Mouse (Mus musculus) limb, embryonic 15.5 days (tissue): ENCODE measurements around the gene Gm10647. TPM values are rescaled to one million over a fixed set of nuclear protein-coding genes. Genes with fewer than 3 reads are reported as not detected.
"Not testable (repeated sequence)": the region's sequence is repeated elsewhere in the genome, so short reads cannot be mapped to it uniquely, and the experiment has no call there.

Source experiments
- ATAC-seq: fragments of 200-750 bp; cut with Nextera tagmentation; 2 replicates; pipeline ENCODE4 v1.8.0; 2017; ENCODE audit warnings: low read depth, moderate TSS enrichment; ENCODE audit not compliant: insufficient number of reproducible peaks, low FRiP score, low TSS enrichment
- H3K27ac ChIP-seq: fragments of 300-500 bp; sonication (generic); 2 replicates; pipeline ENCODE4 v1.5.1; 2015; ENCODE audit warnings: moderate library complexity, mild to moderate bottlenecking, inconsistent platforms
- H3K27me3 ChIP-seq: fragments of 300-500 bp; sonication (generic); 2 replicates; pipeline ENCODE4 v1.6.1; 2015; ENCODE audit warnings: inconsistent platforms
- H3K36me3 ChIP-seq: fragments of 300-500 bp; sonication (generic); 2 replicates; pipeline ENCODE4 v1.6.1; 2015; ENCODE audit warnings: inconsistent platforms
- H3K4me1 ChIP-seq: fragments of 300-500 bp; sonication (generic); 2 replicates; pipeline ENCODE4 v1.6.1; 2015; ENCODE audit warnings: inconsistent platforms
- H3K4me2 ChIP-seq: fragments of 300-500 bp; sonication (generic); 2 replicates; pipeline ENCODE4 v1.6.1; 2015; ENCODE audit warnings: mild to moderate bottlenecking, inconsistent platforms
- H3K4me3 ChIP-seq: fragments of 300-500 bp; sonication (generic); 2 replicates; pipeline ENCODE4 v1.5.1; 2015; ENCODE audit warnings: mild to moderate bottlenecking, inconsistent platforms
- H3K9ac ChIP-seq: fragments of 300-500 bp; sonication (generic); 2 replicates; pipeline ENCODE4 v1.6.1; 2015; ENCODE audit warnings: inconsistent platforms
- H3K9me3 ChIP-seq: fragments of 300-500 bp; sonication (generic); 2 replicates; pipeline ENCODE4 v1.6.1; 2016; ENCODE audit warnings: inconsistent platforms
- WGBS: fragments of 180-500 bp; shearing (Covaris S2); methylation state at CpG from one replicate; pipeline ENCODE4 v1.1.7; 2015; 5-methylcytosine and 5-hydroxymethylcytosine counted together
- polyA plus RNA-seq: library from polyadenylated mRNA; unstranded; fragments of >200 nt; fragmentation: Nextera tagmentation; extraction: Ambion mirVana; gene quantifications from 2 replicates; pipeline ENCODE4 v1.2.1, GENCODE M21; 2015

Gene Gm10647
- polyA plus RNA-seq, 1 experiment from 2014 or later: 0.60 TPM

DNA sequence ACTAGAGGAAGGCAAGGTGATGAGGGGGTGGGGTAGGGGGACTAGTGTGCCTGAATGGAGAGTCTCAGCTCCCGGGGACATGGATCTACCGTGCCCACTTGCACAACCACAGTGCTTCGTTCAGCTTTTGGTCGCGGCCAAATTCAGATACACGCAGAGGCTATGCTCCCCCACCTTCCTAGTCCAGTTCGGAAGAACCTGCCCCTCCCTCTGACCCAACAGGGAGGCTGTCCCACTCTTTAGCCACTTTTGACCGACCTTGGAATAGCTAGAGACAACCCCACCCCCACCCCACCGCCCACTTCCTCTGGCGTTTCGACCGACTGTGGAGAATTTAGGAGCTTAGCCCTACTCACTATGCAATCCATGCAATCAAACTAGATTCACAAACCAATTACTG lies 5.1 kb downstream of the Gm10647 start:
- Histone ChIP-seq H3K4me2 (no peak overlapping the region), H3K27me3 (peaks cover 7% of the 10 kb centered on the region; the same call in 1 of the 2 replicates), H3K4me1 (no peaks in the 10 kb centered on the region), H3K27ac (no peak overlapping the region), H3K36me3 (no peaks in the 10 kb centered on the region), H3K9me3 (no peaks in the 10 kb centered on the region), H3K9ac (no peak overlapping the region), H3K4me3 (no peak overlapping the region)
- WGBS: 44% methylated on average over 12 of the region's 12 CpGs
- ATAC-seq: no peak

DNA sequence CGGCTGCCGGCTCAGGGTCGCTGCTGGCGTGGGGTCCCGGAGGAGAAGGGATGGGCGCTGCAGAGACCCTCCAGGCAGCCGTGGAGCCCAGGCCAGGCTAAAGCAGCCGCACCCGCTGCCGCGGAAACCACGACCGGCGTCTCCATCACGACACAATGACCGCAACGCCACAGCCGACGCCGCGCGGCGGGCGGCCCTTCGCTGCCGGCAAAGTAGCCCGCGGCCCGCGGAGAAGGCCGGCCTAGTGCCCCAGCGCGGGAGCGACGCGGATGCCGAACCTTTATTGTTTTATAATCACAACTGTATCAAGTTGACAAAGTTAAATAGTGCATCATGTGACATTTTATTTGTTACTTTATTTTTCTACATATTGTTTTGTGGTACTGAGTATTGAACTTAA lies 9.1 kb downstream of the Gm10647 start:
- not testable (repeated sequence) for H3K9me3 ChIP-seq, H3K36me3 ChIP-seq, ATAC-seq, H3K4me1 ChIP-seq, H3K27me3 ChIP-seq, H3K27ac ChIP-seq, H3K9ac ChIP-seq
- 6% methylated on average over 30 of the region's 37 CpGs for WGBS
- Histone ChIP-seq H3K4me2 (peak overlapping the region; percentile 51), H3K4me3 (peak overlapping the region; percentile 31)

DNA sequence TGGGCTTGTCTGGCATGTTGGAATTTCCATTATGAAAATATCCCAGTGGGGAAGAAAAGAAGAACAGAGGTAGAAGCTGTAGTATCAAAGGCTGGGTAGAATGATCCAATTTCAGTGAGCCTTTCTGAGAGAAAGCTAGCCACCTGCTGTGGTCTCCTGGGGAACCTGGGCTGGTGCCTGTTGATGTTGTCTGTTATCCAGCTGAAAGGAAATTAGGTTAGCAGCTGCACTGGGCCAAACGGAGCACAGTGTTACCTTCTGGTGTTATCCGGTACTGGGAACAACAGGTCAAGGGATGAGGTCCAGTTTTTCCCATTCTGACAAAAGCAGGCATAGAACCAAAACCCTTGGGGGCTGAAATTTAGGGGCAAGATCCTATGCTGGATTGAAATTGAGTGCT lies 16.6 kb downstream of the Gm10647 start:
- ATAC-seq: no peak
- Histone ChIP-seq H3K4me1 (no peaks in the 10 kb centered on the region), H3K9ac (no peak overlapping the region), H3K27ac (no peak overlapping the region), H3K27me3 (no peaks in the 10 kb centered on the region), H3K4me2 (no peak overlapping the region), H3K4me3 (no peak overlapping the region), H3K9me3 (no peaks in the 10 kb centered on the region), H3K36me3 (no peaks in the 10 kb centered on the region)
- 30% methylated on average over 2 of the region's 2 CpGs for WGBS

DNA sequence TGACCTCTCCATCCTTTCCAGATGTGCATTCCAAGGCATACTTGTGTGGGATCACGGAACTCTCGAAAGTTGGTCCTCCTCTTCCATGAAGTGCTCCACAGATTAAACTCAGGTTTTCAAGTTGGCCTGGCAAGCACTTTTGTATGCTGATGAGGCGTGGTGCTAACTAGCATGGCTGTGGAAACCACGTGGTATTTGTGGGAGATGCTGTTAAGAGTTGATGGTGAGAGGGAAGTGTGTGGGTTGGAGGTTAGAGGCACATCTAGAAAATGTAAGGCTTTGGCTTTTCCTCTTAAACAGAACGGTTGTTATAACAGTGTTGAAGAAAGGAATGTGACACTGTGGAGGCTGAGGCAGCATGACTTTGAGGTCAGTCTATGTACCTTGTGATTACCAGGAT lies 24.2 kb downstream of the Gm10647 start:
- H3K9ac ChIP-seq: no peak overlapping the region
- H3K27me3 ChIP-seq: no peaks in the 10 kb centered on the region
- no peak for ATAC-seq
- no peak overlapping the region for H3K27ac ChIP-seq
- no peaks in the 10 kb centered on the region for H3K9me3 ChIP-seq
- no peaks in the 10 kb centered on the region for H3K4me1 ChIP-seq
- no peaks in the 10 kb centered on the region for H3K36me3 ChIP-seq
- H3K4me2 ChIP-seq: no peak overlapping the region
- no peak overlapping the region for H3K4me3 ChIP-seq
- WGBS: 65% methylated on average over 5 of the region's 5 CpGs

DNA sequence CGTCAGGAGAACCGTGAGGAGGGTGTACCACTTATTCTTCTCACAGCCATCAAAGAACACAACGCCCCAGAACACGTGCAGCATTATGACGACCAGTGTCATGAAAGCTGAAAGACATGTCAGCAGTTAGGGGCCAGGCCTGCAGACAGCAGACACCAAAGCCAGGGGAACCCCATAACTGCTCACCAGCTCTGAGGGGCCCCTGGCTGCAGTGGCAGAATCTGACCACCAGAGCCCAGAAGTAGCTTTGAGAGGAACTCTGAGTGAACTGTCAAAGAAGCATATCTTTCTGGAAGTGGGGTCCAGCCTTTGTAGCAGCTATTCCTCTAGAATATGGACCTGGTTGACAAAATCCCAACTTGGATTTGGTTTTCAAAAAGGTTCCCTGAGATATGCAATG lies 25.4 kb downstream of the Gm10647 start:
- not testable (repeated sequence) for H3K27me3 ChIP-seq, H3K4me1 ChIP-seq, H3K9ac ChIP-seq, H3K9me3 ChIP-seq, H3K4me2 ChIP-seq, H3K4me3 ChIP-seq, ATAC-seq, H3K36me3 ChIP-seq, H3K27ac ChIP-seq
- 57% methylated on average over 1 of the region's 5 CpGs for WGBS

DNA sequence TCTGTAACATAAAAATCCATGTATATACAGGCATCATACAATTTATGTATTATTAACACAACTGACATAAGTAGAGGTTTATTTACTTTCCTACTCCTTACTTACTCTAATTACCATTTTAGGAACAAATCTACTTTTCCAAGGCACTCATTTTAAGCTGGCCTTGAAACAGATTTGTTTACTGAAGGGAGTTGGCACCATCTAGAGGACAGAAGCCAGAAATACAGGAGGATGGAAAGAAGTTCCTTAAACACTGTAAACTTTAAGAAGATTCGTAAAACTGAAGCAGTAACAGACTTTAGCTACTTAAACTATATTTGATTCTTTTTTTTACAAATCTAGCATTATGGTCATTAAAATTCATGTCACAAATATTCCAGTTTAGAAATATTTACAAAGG lies 29.2 kb downstream of the Gm10647 start:
- Histone ChIP-seq H3K36me3 (no peaks in the 10 kb centered on the region), H3K27ac (no peak overlapping the region), H3K4me1 (no peaks in the 10 kb centered on the region), H3K9me3 (no peaks in the 10 kb centered on the region), H3K4me3 (no peak overlapping the region), H3K27me3 (no peaks in the 10 kb centered on the region), H3K9ac (no peak overlapping the region), H3K4me2 (no peak overlapping the region)
- ATAC-seq: no peak
- WGBS: 28% methylated on average over 1 of the region's 1 CpGs

DNA sequence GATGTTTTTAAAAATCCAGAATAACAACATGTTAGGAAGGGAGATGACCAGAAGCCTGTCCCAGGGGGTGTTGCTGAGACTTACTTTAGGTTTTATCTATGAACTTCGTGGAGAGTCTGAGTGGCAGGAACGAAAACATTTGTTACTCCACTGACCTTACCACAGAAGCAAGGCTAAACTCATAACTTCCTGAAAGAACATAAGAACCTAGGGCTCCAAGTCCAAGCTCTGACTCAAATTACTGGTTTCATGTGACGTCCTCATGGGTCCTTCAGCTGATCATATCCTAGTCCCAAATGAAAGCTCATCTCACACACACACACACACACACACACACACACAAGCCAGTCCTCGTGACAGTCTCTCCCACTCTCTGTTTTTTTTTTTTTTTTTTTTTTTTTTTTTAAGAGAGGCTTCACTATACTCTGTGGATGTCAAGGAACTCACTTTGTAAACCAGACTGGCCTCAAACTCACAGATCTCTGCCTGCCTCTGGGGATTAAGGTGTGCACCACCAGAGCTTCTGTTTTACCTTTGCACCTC lies 35.6 kb downstream of the Gm10647 start:
- H3K4me1 ChIP-seq: peaks cover 14% of the 10 kb centered on the region
- H3K27ac ChIP-seq: no peak overlapping the region
- 54% methylated on average over 4 of the region's 4 CpGs for WGBS
- H3K27me3 ChIP-seq: no peaks in the 10 kb centered on the region
- no peaks in the 10 kb centered on the region for H3K36me3 ChIP-seq
- H3K9ac ChIP-seq: no peak overlapping the region
- H3K9me3 ChIP-seq: no peaks in the 10 kb centered on the region
- ATAC-seq: no peak
- H3K4me2 ChIP-seq: no peak overlapping the region
- no peak overlapping the region for H3K4me3 ChIP-seq

DNA sequence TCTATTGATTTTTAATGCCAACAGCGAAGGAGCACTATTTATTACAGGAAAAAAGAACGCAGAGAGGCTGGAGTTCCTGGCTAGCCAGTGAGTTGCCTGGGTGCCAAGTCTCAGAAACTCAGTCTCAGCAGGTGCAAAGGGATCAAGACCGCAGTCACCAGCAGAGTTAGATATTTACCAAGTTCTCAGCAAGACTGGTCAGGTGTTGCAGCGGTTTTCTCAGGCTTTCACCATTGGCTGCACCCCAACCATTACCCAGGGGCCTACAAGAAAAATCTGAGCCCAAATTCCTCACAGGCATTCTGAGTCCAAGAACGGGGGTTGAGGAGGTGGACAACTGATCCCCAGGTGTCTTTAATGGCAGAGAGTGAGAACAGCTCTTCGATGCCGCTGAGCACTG lies 37.0 kb downstream of the Gm10647 start:
- no peaks in the 10 kb centered on the region for H3K9me3 ChIP-seq
- H3K27ac ChIP-seq: no peak overlapping the region
- no peak overlapping the region for H3K9ac ChIP-seq
- peak overlapping the region; percentile 99 for H3K4me2 ChIP-seq
- peak overlapping the region; percentile 68 for H3K4me3 ChIP-seq
- 19% methylated on average over 7 of the region's 7 CpGs for WGBS
- ATAC-seq: no peak
- peaks cover 14% of the 10 kb centered on the region for H3K4me1 ChIP-seq
- H3K36me3 ChIP-seq: no peaks in the 10 kb centered on the region
- H3K27me3 ChIP-seq: no peaks in the 10 kb centered on the region

DNA sequence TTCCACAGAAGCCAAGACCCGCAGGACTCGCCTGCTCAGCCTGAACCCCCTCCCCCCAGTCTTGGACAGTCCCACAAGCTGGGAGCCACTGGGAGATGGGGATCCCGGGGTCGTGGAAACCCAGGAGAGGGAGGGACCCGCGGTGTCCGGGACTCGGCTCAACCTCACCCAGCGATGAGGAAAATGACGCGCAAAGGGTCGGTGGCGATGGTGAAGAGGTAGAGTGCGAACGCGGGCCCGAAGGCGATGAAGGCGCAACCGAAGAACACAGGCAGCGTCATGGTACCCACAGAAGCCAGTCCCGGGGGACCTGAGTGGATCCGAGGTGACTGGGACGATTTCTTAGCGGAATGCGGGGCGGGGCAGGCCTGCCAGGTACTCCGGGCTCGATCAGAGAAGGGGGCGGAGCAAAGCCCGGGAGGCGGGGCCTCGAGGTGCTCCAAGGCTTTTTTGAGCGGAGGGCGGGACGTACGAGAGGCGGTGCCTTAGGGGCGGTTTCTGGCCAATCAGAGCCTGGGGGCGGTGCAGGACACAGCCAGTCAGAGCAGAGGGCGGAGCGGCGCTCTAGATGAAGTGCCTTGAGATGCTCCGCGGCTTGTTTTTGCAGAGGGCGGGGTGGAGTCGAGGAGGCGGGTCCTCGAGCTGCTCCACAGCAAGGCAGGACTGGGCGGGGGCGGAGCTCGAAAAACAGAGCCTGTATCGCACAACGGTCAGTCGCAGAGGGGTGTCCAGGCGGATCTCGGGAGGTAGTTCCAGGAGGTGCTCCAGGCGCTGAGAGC lies 37.7 kb downstream of the Gm10647 start, which contains the start of gene Aph1c:
Gene Aph1c (minus strand): TSS at position 409 of the 779 bp plus-strand sequence.
- no peaks in the 10 kb centered on the region for H3K36me3 ChIP-seq

DNA sequence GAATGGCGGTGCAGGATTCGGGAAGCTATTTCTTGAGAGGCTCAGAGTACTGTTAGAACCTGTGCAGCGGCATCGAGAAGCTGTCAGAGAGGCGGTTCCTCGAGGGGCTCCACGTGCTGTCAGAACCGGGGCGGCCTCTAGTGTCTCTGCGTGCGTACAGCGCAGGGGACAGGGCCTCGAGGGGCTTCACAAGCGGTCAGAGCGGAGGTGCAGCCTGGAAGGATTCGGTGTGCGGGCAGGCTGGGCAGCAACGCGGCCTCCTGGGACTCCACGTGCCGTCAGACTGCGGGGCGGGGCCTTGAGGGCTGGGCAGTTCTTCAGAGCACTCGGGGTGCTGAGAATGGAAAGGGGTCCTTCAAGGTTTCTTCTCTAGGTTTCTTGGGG lies 38.2 kb downstream of the Gm10647 start:
- Histone ChIP-seq H3K27ac (no peak overlapping the region), H3K27me3 (no peaks in the 10 kb centered on the region), H3K4me2 (peak overlapping the region; percentile 99), H3K36me3 (no peaks in the 10 kb centered on the region), H3K9me3 (no peaks in the 10 kb centered on the region), H3K9ac (peak overlapping the region; percentile 35; the same call in 1 of the 2 replicates), H3K4me1 (peaks cover 14% of the 10 kb centered on the region), H3K4me3 (peak overlapping the region; percentile 68)
- peak; percentile 74 for ATAC-seq
- under 1% methylated on average over 24 of the region's 24 CpGs for WGBS

More for the DNA sequence above, 37.7 kb downstream of the Gm10647 start, which contains the start of gene Aph1c:
- under 1% methylated on average over 58 of the region's 58 CpGs for WGBS
- Histone ChIP-seq H3K27ac (no peak within 1 kb of the TSS), H3K9me3 (no peaks in the 10 kb centered on the region), H3K4me3 (peak within 1 kb of the TSS; percentile 68), H3K27me3 (no peaks in the 10 kb centered on the region), H3K9ac (peak within 1 kb of the TSS; percentile 35; the same call in 1 of the 2 replicates), H3K4me1 (peaks cover 14% of the 10 kb centered on the region), H3K4me2 (peak within 1 kb of the TSS; percentile 99)
- peak; percentile 100 for ATAC-seq

DNA sequence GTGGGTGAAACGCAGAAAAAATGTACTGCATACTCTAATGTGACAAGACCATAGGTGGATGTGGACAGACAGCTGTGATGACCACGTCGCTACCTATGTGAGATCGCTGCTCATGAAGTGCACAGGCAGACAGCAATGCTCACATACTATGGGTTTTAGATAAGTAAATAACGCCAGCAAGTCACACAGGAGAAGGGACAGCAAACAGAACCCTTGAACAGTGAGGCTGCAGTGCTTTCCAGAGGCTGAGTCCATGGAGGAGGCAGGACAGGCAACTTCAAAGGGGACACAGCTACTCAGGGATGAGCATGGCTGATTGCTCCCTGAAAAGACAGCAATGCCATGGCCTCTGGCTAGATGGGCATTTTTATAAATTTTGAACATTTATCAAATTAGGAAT lies 50.0 kb downstream of the Gm10647 start:
- Histone ChIP-seq H3K4me1 (no peaks in the 10 kb centered on the region), H3K36me3 (peaks cover 28% of the 10 kb centered on the region), H3K27ac (no peak overlapping the region), H3K4me2 (no peak overlapping the region), H3K9me3 (no peaks in the 10 kb centered on the region), H3K27me3 (no peaks in the 10 kb centered on the region), H3K9ac (no peak overlapping the region), H3K4me3 (no peak overlapping the region)
- WGBS: 95% methylated on average over 5 of the region's 5 CpGs
- no peak for ATAC-seq
